Mouse (Mus musculus): Measurements from ENCODE around the gene Zfhx3.
"Not testable (repeated sequence)": the region's sequence is repeated elsewhere in the genome, so short reads cannot be mapped to it uniquely, and the experiment has no call there.

The Zfhx3 gene

GRCm38 (mm10) chr8:107941922-107942694 is at the start of gene Zfhx3:
Zfhx3 (plus strand) TSS chr8:107942644.
- DNase-seq (ENCODE audit: low spot score in 2 of 2), result no peak

GRCm38 (mm10) chr8:107918984-107919383 is 23.5 kb upstream of the Zfhx3 start:
- no peak for DNase-seq (ENCODE audit: low spot score in 2 of 2)

- no peak for DNase-seq (ENCODE audit: low spot score in 2 of 2)
Observed at GRCm38 (mm10) chr8:107926149-107926548, 16.3 kb upstream of the Zfhx3 start.

- no peak for DNase-seq (ENCODE audit: low spot score in 2 of 2)
Observed at GRCm38 (mm10) chr8:107936725-107937124, 5.7 kb upstream of the Zfhx3 start.

GRCm38 (mm10) chr8:107938231-107938630 is 4.2 kb upstream of the Zfhx3 start:
- not testable (repeated sequence) for DNase-seq (ENCODE audit: low spot score in 2 of 2)

- DNase-seq (ENCODE audit: low spot score in 2 of 2), result no peak
Observed at GRCm38 (mm10) chr8:107940181-107940580, 2.3 kb upstream of the Zfhx3 start.

- DNase-seq (ENCODE audit: low spot score in 2 of 2), result no peak
Observed at GRCm38 (mm10) chr8:107942752-107943510, 487 bp downstream of the Zfhx3 start.

- no peak for DNase-seq (ENCODE audit: low spot score in 2 of 2)
Observed at GRCm38 (mm10) chr8:107943550-107944348, 1.3 kb downstream of the Zfhx3 start.

- no peak for DNase-seq (ENCODE audit: low spot score in 2 of 2)
Observed at GRCm38 (mm10) chr8:107944676-107945600, 2.5 kb downstream of the Zfhx3 start.

GRCm38 (mm10) chr8:107946888-107947287 is 4.4 kb downstream of the Zfhx3 start:
- DNase-seq (ENCODE audit: low spot score in 2 of 2), result no peak

GRCm38 (mm10) chr8:107955887-107956286 is 13.4 kb downstream of the Zfhx3 start:
- no peak for DNase-seq (ENCODE audit: low spot score in 2 of 2)

- no peak for DNase-seq (ENCODE audit: low spot score in 2 of 2)
Observed at GRCm38 (mm10) chr8:107957566-107957965, 15.1 kb downstream of the Zfhx3 start.

GRCm38 (mm10) chr8:107960466-107960865 is 18.0 kb downstream of the Zfhx3 start:
- no peak for DNase-seq (ENCODE audit: low spot score in 2 of 2)

- no peak for DNase-seq (ENCODE audit: low spot score in 2 of 2)
Observed at GRCm38 (mm10) chr8:107960878-107961277, 18.4 kb downstream of the Zfhx3 start.

GRCm38 (mm10) chr8:107972198-107972597 is 29.8 kb downstream of the Zfhx3 start:
- DNase-seq (ENCODE audit: low spot score in 2 of 2), result no peak

- no peak for DNase-seq (ENCODE audit: low spot score in 2 of 2)
Observed at GRCm38 (mm10) chr8:107974451-107974850, 32.0 kb downstream of the Zfhx3 start.

- DNase-seq (ENCODE audit: low spot score in 2 of 2), result no peak
Observed at GRCm38 (mm10) chr8:107978247-107978646, 35.8 kb downstream of the Zfhx3 start.

GRCm38 (mm10) chr8:107980618-107981017 is 38.2 kb downstream of the Zfhx3 start:
- no peak for DNase-seq (ENCODE audit: low spot score in 2 of 2)

GRCm38 (mm10) chr8:107986629-107987028 is 44.2 kb downstream of the Zfhx3 start:
- DNase-seq (ENCODE audit: low spot score in 2 of 2), result no peak

GRCm38 (mm10) chr8:107998874-107999273 is 56.4 kb downstream of the Zfhx3 start:
- DNase-seq (ENCODE audit: low spot score in 2 of 2), result no peak

GRCm38 (mm10) chr8:108011516-108011915 is 69.1 kb downstream of the Zfhx3 start:
- DNase-seq (ENCODE audit: low spot score in 2 of 2), result no peak

Data from natural killer cell, adult 2 months (primary cell).